Mouse (Mus musculus) hindbrain, embryonic 15.5 days (tissue): ENCODE measurements around the gene Ddx49. TPM values are rescaled to one million over a fixed set of nuclear protein-coding genes. Genes with fewer than 3 reads are reported as not detected.

Source experiments
- ATAC-seq: fragments of 200-750 bp; cut with Nextera tagmentation; 2 replicates; pipeline ENCODE4 v1.8.0; 2017; ENCODE audit warnings: low read depth, moderate number of reproducible peaks, moderate TSS enrichment; ENCODE audit not compliant: low FRiP score
- H3K27ac ChIP-seq: fragments of 300-500 bp; sonication (generic); replicated peaks from 2 replicates; pipeline ENCODE4 v1.5.1; 2015; ENCODE audit warnings: mild to moderate bottlenecking, inconsistent platforms
- H3K27me3 ChIP-seq: fragments of 300-500 bp; sonication (generic); 2 replicates; pipeline ENCODE4 v1.6.1; 2015; ENCODE audit warnings: control low read depth, inconsistent platforms
- H3K36me3 ChIP-seq: fragments of 300-500 bp; sonication (generic); 2 replicates; pipeline ENCODE4 v1.6.1; 2015; ENCODE audit warnings: control low read depth, inconsistent platforms
- H3K4me1 ChIP-seq: fragments of 300-500 bp; sonication (generic); replicated peaks from 2 replicates; pipeline ENCODE4 v1.6.1; 2015; ENCODE audit warnings: control low read depth, inconsistent platforms
- H3K4me2 ChIP-seq: fragments of 300-500 bp; sonication (generic); 2 replicates; pipeline ENCODE4 v1.6.1; 2015; ENCODE audit warnings: moderate library complexity, mild to moderate bottlenecking, inconsistent platforms
- H3K4me3 ChIP-seq: fragments of 300-500 bp; sonication (generic); 2 replicates; pipeline ENCODE4 v1.5.1; 2015; ENCODE audit warnings: mild to moderate bottlenecking, inconsistent platforms
- H3K9ac ChIP-seq: fragments of 300-500 bp; sonication (generic); 2 replicates; pipeline ENCODE4 v1.6.1; 2015; ENCODE audit warnings: inconsistent platforms
- H3K9me3 ChIP-seq: fragments of 300-500 bp; sonication (generic); 2 replicates; pipeline ENCODE4 v1.6.1; 2016; ENCODE audit warnings: control low read depth, inconsistent platforms
- WGBS: fragments of 180-500 bp; shearing (Covaris S2); methylation state at CpG from one replicate; pipeline ENCODE4 v1.1.7; 2015; 5-methylcytosine and 5-hydroxymethylcytosine counted together
- polyA plus RNA-seq: library from polyadenylated mRNA; unstranded; fragments of >200 nt; fragmentation: Nextera tagmentation; extraction: Ambion mirVana; gene quantifications from 2 replicates; pipeline ENCODE4 v1.2.1, GENCODE M21; 2015

The Ddx49 gene
- polyA plus RNA-seq, 1 experiment from 2014 or later, result 46.3 TPM

DNA sequence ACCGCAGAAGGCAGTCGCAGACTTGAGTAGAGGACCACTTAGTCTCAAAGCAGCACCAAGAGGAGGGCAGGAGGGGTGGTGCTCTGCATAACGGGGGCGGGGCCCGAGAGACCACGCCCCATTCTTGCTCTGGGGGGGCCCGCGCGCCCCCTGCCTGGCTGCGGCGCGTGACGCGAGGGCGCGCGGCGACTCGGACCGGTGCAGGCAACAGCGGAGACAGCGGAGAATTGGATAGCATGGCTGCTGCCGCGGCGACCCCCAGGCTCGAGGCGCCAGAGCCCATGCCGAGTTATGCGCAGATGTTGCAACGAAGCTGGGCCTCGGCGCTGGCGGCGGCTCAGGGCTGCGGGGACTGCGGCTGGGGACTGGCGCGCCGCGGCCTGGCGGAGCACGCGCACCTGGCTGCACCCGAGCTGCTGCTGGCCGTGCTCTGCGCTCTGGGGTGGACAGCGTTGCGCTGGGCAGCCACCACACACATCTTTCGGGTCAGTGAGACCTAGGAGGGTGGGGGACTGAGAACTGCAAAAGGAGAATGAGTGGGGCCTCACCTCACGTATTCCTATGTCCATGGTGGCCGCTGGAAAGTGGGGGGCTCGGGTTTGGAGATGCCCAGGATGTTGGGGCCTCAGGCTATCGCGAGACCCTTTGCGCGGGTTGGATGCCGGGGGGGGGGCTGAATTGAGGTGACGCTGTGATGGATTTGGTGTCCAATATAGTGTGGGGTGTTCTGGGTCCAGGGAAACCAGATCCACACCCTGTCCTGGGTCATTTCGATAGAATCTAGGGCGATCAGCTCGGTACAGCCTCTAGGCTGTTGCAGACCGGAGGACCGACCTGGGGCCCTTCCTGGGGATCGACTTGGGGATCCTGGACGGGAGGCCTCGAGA lies 13.6 kb upstream of the Ddx49 start, which contains the start of gene Cers1:
Gene Cers1 (plus strand): TSS at position 152 of the 887 bp plus-strand sequence.
- Histone ChIP-seq H3K4me1 (peaks cover 40% of the 10 kb centered on the region), H3K9ac (peak within 1 kb of the TSS; percentile 73), H3K4me2 (peak within 1 kb of the TSS; percentile 85), H3K36me3 (peaks cover 41% of the 10 kb centered on the region), H3K4me3 (peak within 1 kb of the TSS; percentile 76), H3K27me3 (no peaks in the 10 kb centered on the region), H3K9me3 (no peaks in the 10 kb centered on the region), H3K27ac (peak within 1 kb of the TSS; percentile 88)
- peak; percentile 67 for ATAC-seq
- 2% methylated on average over 66 of the region's 66 CpGs for WGBS

DNA sequence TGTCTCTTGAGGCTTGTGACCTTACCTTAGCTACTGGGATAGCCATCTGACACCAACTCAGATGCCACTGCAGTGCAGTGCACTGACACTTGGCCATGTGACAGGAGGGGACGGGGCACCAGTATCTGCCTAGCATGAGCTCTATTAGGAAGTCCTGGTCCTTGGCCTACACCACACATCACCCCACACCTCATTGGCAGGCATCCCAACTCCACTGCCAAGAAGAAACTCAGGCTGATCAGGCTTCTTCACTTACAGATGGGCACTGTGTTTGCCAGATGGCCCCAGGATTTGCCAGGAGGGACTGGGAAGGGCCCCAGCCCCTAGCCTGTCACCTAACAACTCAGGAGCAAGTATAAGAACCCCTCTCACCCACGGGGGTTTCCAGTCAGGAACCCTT lies 11.1 kb upstream of the Ddx49 start:
- Histone ChIP-seq H3K4me1 (peaks cover 40% of the 10 kb centered on the region), H3K27ac (no peak overlapping the region), H3K4me3 (no peak overlapping the region), H3K9ac (no peak overlapping the region), H3K9me3 (no peaks in the 10 kb centered on the region), H3K36me3 (peaks cover 42% of the 10 kb centered on the region), H3K27me3 (no peaks in the 10 kb centered on the region), H3K4me2 (no peak overlapping the region)
- 94% methylated on average over 2 of the region's 2 CpGs for WGBS
- no peak for ATAC-seq

GRCm38 (mm10) chr8:70309311-70309710 lies 7.0 kb upstream of the Ddx49 start:
- Histone ChIP-seq H3K36me3 (peaks cover 61% of the 10 kb centered on the region), H3K27ac (no peak overlapping the region), H3K4me2 (no peak overlapping the region), H3K4me1 (peaks cover 6% of the 10 kb centered on the region; the same call in 1 of the 2 replicates), H3K4me3 (no peak overlapping the region), H3K27me3 (no peaks in the 10 kb centered on the region), H3K9me3 (no peaks in the 10 kb centered on the region), H3K9ac (no peak overlapping the region)
- WGBS, result 48% methylated on average over 2 of the region's 2 CpGs
- ATAC-seq, result no peak

GRCm38 (mm10) chr8:70302901-70303300 lies 612 bp upstream of the Ddx49 start:
- H3K4me3 ChIP-seq, result peak overlapping the region; percentile 63
- peaks cover 25% of the 10 kb centered on the region for H3K36me3 ChIP-seq
- peaks cover 26% of the 10 kb centered on the region for H3K4me1 ChIP-seq
- H3K27me3 ChIP-seq, result no peaks in the 10 kb centered on the region
- H3K4me2 ChIP-seq, result peak overlapping the region; percentile 84
- H3K9me3 ChIP-seq, result no peaks in the 10 kb centered on the region
- H3K9ac ChIP-seq, result peak overlapping the region; percentile 64
- ATAC-seq, result peak; percentile 23; the same call in 1 of the 2 replicates
- H3K27ac ChIP-seq, result peak overlapping the region; percentile 57
- WGBS, result 5% methylated on average over 16 of the region's 16 CpGs

DNA sequence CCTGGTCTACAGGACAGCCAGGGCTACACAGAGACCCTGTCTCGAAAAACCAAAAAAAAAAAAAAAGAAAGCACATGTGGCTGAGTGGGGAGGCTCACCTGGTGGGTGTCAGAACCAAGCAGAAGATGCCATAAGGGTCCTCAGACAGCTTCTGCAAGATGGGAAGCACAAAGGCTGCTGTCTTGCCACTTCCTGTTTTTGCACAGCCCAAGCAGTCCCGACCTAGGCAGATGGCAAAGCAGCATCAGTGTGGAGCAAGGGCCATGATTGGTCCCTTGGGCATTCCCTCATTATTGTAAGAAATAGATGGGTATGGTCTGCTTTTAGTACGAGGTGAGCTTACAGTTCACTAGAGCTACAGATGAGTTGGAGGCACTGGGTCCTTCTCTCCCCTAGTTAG lies 1.4 kb downstream of the Ddx49 start:
- WGBS, result 79% methylated on average over 3 of the region's 3 CpGs
- Histone ChIP-seq H3K9ac (no peak overlapping the region), H3K9me3 (no peaks in the 10 kb centered on the region), H3K4me1 (peaks cover 26% of the 10 kb centered on the region), H3K4me2 (no peak overlapping the region), H3K4me3 (no peak overlapping the region), H3K27ac (no peak overlapping the region), H3K36me3 (peaks cover 32% of the 10 kb centered on the region), H3K27me3 (no peaks in the 10 kb centered on the region)
- no peak for ATAC-seq

GRCm38 (mm10) chr8:70293988-70294405 lies 8.3 kb downstream of the Ddx49 start:
- WGBS, result 66% methylated on average over 5 of the region's 5 CpGs
- Histone ChIP-seq H3K9ac (no peak overlapping the region), H3K9me3 (no peaks in the 10 kb centered on the region), H3K4me1 (no peaks in the 10 kb centered on the region), H3K4me3 (no peak overlapping the region), H3K36me3 (peaks cover 64% of the 10 kb centered on the region), H3K27ac (no peak overlapping the region), H3K4me2 (no peak overlapping the region), H3K27me3 (no peaks in the 10 kb centered on the region)
- ATAC-seq, result no peak

DNA sequence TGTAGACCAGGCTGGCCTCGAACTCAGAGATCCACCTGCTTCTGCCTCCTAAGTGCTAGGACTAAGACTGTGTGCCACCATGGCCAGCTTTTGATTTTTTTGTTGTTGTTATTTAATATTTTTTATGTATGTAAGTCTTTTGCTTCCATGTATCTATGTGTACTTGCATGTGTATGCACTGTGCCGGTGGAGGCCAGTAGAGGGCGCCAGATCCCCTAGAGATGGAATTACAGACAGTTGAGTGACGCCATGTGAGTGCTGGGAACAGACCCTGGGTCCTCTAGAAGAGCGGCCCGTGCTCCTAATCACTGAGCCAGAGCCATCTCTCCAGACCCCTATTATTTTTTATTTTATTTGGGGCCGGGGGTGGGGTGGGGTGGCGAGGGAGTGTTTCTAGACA lies 15.6 kb downstream of the Ddx49 start:
- H3K36me3 ChIP-seq, result peaks cover 24% of the 10 kb centered on the region
- no peak overlapping the region for H3K9ac ChIP-seq
- no peak overlapping the region for H3K27ac ChIP-seq
- WGBS, result 88% methylated on average over 8 of the region's 8 CpGs
- H3K4me1 ChIP-seq, result peaks cover 22% of the 10 kb centered on the region
- no peak for ATAC-seq
- H3K27me3 ChIP-seq, result no peaks in the 10 kb centered on the region
- H3K4me3 ChIP-seq, result no peak overlapping the region
- no peaks in the 10 kb centered on the region for H3K9me3 ChIP-seq
- no peak overlapping the region for H3K4me2 ChIP-seq

DNA sequence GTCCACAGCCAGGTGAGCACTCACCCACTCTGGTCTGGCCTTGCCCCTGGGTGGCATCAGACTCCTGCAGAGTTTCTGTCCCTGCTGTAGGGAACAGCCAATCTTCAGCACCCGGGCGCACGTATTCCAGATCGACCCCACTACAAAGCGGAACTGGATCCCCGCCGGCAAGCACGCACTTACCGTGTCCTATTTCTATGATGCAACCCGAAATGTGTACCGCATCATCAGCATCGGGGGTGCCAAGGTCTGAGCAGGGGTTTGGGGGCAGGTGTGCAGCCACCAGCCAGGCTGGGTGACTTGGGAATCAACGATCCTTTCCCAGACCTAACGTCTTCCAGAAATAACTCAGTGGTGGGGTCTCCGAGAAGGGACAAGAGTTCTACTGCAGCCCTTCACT lies 17.0 kb downstream of the Ddx49 start:
- Histone ChIP-seq H3K4me3 (no peak overlapping the region), H3K9ac (no peak overlapping the region), H3K4me2 (no peak overlapping the region), H3K4me1 (peaks cover 22% of the 10 kb centered on the region), H3K27ac (no peak overlapping the region), H3K36me3 (peaks cover 20% of the 10 kb centered on the region), H3K27me3 (no peaks in the 10 kb centered on the region), H3K9me3 (no peaks in the 10 kb centered on the region)
- 96% methylated on average over 15 of the region's 15 CpGs for WGBS
- ATAC-seq, result no peak

GRCm38 (mm10) chr8:70284421-70284820 lies 17.9 kb downstream of the Ddx49 start:
- H3K4me3 ChIP-seq, result no peak overlapping the region
- no peak for ATAC-seq
- WGBS, result 79% methylated on average over 5 of the region's 5 CpGs
- H3K27me3 ChIP-seq, result no peaks in the 10 kb centered on the region
- H3K9ac ChIP-seq, result no peak overlapping the region
- no peak overlapping the region for H3K27ac ChIP-seq
- H3K4me2 ChIP-seq, result no peak overlapping the region
- H3K4me1 ChIP-seq, result peaks cover 22% of the 10 kb centered on the region
- H3K36me3 ChIP-seq, result peaks cover 20% of the 10 kb centered on the region
- no peaks in the 10 kb centered on the region for H3K9me3 ChIP-seq

DNA sequence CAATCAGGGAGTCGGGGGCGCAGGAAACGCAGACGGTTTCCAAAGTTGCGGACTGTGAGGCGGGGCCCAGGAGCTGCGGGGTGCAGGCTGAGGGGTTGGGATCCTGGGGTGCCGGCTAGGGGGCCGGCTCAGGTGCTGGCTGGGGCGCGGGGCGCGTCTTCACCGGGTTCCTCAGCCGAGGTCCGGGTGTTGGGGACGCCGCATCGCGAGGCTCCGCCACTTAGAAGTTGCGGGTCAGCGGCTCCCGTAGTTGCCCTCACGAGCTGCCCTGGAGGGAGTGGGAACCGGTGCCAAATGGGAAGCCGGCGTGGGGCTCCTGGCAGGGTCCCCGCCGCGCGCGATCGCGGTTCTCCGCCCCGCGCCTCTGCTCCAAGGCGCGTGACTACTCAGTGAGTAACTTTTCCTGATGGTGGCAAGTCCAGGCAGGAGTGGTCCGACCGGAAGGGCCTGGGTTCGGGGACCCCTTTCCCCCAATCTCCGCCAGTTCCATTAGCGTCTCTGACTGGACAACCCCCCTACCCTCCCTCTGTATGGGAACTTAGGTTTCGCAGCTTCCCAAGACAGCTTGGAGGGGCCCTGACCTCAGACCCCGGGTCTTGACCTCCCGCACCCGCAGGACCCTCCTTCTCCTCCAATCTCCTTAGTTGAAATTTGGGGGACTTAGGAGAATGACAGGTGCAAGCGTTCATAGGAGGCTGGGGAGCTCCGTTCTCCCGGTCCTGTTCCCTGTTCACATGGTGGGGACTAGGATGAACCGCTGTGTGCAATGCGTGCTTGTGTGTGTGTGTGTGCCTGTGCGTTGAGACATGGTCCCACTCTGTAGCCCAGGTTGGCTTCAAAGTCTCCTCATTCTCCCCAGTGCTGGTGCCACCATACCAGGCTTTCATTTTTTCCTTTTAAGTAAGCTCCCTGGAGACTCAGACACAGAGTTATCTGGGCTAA lies 18.9 kb downstream of the Ddx49 start:
- Histone ChIP-seq H3K4me2 (peak overlapping the region; percentile 95), H3K36me3 (peaks cover 20% of the 10 kb centered on the region), H3K9ac (peak overlapping the region; percentile 73), H3K27me3 (no peaks in the 10 kb centered on the region), H3K4me3 (peak overlapping the region; percentile 75), H3K27ac (peak overlapping the region; percentile 65), H3K4me1 (peaks cover 22% of the 10 kb centered on the region), H3K9me3 (no peaks in the 10 kb centered on the region)
- under 1% methylated on average over 55 of the region's 55 CpGs for WGBS
- peak; percentile 60 for ATAC-seq

DNA sequence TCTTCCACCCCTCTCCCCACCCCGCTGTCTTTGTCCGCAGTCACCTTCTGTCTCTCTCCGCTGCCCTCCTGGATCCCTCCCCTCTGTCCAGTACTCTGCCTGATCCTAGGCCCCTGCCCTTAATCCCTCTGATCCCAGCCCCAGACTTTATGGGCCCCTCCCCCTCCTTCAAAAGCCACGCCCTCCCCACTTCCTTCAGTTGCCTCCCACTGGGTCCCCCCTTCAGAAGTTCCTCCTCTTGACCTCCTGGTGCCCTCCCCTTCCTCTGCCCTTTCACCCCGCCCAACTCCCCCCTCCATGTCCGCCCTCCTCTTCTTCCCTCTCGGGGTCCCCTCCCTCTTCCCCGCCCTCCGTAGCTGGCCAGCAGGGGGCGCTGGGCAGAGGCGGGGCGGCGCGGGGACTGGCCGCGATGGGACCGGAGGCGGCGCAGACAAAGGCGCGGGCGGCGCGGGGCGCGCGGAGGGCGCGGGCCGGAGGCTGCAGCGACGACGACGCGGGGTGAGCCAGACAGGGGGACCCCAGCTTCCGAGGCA lies 19.6 kb downstream of the Ddx49 start, which contains the start of gene Homer3:
Gene Homer3 (plus strand): TSS at position 225 of the 533 bp plus-strand sequence.
- WGBS, result under 1% methylated on average over 35 of the region's 36 CpGs
- peak; percentile 86 for ATAC-seq
- Histone ChIP-seq H3K27ac (peak within 1 kb of the TSS; percentile 65), H3K27me3 (no peaks in the 10 kb centered on the region), H3K9me3 (no peaks in the 10 kb centered on the region), H3K36me3 (peaks cover 20% of the 10 kb centered on the region), H3K4me3 (peak within 1 kb of the TSS; percentile 75), H3K9ac (peak within 1 kb of the TSS; percentile 73), H3K4me1 (peaks cover 22% of the 10 kb centered on the region), H3K4me2 (peak within 1 kb of the TSS; percentile 95)
